Mouse (Mus musculus): ENCODE results near the gene Hes1. TPM values are rescaled to one million over a fixed set of nuclear protein-coding genes. Genes with fewer than 3 reads are reported as not detected.
A peak's percentile ranks its signal among the peaks of the same experiment; 100 is the strongest.

The Hes1 gene
- 23.2 and 29.0 TPM in 2 replicates for polyA plus RNA-seq (2015; fragmentation: Nextera tagmentation; extraction: Ambion mirVana)

- Histone ChIP-seq H3K27ac (peak within 1 kb of the TSS; percentile 99), H3K4me3 (peak within 1 kb of the TSS; percentile 73), H3K4me2 (peak within 1 kb of the TSS; percentile 97), H3K4me1 (replicated peaks) (peaks cover 60% of the 10 kb centered on the region), H3K36me3 (no peaks in the 10 kb centered on the region), H3K9me3 (replicated peaks) (no peaks in the 10 kb centered on the region), H3K27me3 (no peaks in the 10 kb centered on the region), H3K9ac (peak within 1 kb of the TSS; percentile 89)
- peak; percentile 85 for ATAC-seq (replicated peaks; ENCODE audit: insufficient number of reproducible peaks, insufficient read depth, low FRiP score, low read depth)
- under 1% methylated on average over 56 of the region's 57 CpGs for WGBS
Observed at GRCm38 (mm10) chr16:30063984-30064453, at the start of gene Hes1. Gene Hes1 (plus strand): TSS chr16:30064384.

GRCm38 (mm10) chr16:30016064-30016463, 48.1 kb upstream of the Hes1 start:
- H3K36me3 ChIP-seq = no peaks in the 10 kb centered on the region
- peaks cover 10% of the 10 kb centered on the region; the same call in 1 of the 2 replicates for H3K4me1 ChIP-seq (replicated peaks)
- WGBS = 51% methylated on average over 3 of the region's 3 CpGs
- H3K9me3 ChIP-seq (replicated peaks) = no peaks in the 10 kb centered on the region
- H3K4me3 ChIP-seq = no peak overlapping the region
- no peak overlapping the region for H3K27ac ChIP-seq
- no peak overlapping the region for H3K9ac ChIP-seq
- H3K27me3 ChIP-seq = peaks cover 11% of the 10 kb centered on the region; the same call in 1 of the 2 replicates
- ATAC-seq (replicated peaks; ENCODE audit: insufficient number of reproducible peaks, insufficient read depth, low FRiP score, low read depth) = no peak
- no peak overlapping the region for H3K4me2 ChIP-seq

GRCm38 (mm10) chr16:30020124-30020523, 44.1 kb upstream of the Hes1 start:
- ATAC-seq (replicated peaks; ENCODE audit: insufficient number of reproducible peaks, insufficient read depth, low FRiP score, low read depth) = no peak
- Histone ChIP-seq H3K4me2 (no peak overlapping the region), H3K9me3 (replicated peaks) (no peaks in the 10 kb centered on the region), H3K27ac (no peak overlapping the region), H3K9ac (no peak overlapping the region), H3K4me3 (no peak overlapping the region), H3K36me3 (no peaks in the 10 kb centered on the region), H3K4me1 (replicated peaks) (peaks cover 18% of the 10 kb centered on the region), H3K27me3 (peaks cover 15% of the 10 kb centered on the region)
- WGBS = 40% methylated on average over 13 of the region's 13 CpGs

- Histone ChIP-seq H3K9me3 (replicated peaks) (no peaks in the 10 kb centered on the region), H3K4me3 (no peak overlapping the region), H3K4me1 (replicated peaks) (peaks cover 18% of the 10 kb centered on the region), H3K36me3 (no peaks in the 10 kb centered on the region), H3K27me3 (peaks cover 15% of the 10 kb centered on the region), H3K27ac (no peak overlapping the region), H3K9ac (no peak overlapping the region), H3K4me2 (no peak overlapping the region)
- no peak for ATAC-seq (replicated peaks; ENCODE audit: insufficient number of reproducible peaks, insufficient read depth, low FRiP score, low read depth)
- 63% methylated on average over 6 of the region's 6 CpGs for WGBS
Observed at GRCm38 (mm10) chr16:30022352-30022751, 41.8 kb upstream of the Hes1 start.

GRCm38 (mm10) chr16:30022890-30023797, 41.0 kb upstream of the Hes1 start:
- WGBS = 70% methylated on average over 16 of the region's 16 CpGs
- H3K9ac ChIP-seq = no peak overlapping the region
- H3K27ac ChIP-seq = no peak overlapping the region
- H3K27me3 ChIP-seq = peaks cover 13% of the 10 kb centered on the region
- ATAC-seq (replicated peaks; ENCODE audit: insufficient number of reproducible peaks, insufficient read depth, low FRiP score, low read depth) = no peak
- H3K4me3 ChIP-seq = no peak overlapping the region
- peaks cover 18% of the 10 kb centered on the region for H3K4me1 ChIP-seq (replicated peaks)
- H3K4me2 ChIP-seq = no peak overlapping the region
- no peaks in the 10 kb centered on the region for H3K9me3 ChIP-seq (replicated peaks)
- H3K36me3 ChIP-seq = no peaks in the 10 kb centered on the region

- peaks cover 12% of the 10 kb centered on the region for H3K27me3 ChIP-seq
- peaks cover 17% of the 10 kb centered on the region for H3K4me1 ChIP-seq (replicated peaks)
- 38% methylated on average over 9 of the region's 9 CpGs for WGBS
- no peak overlapping the region for H3K27ac ChIP-seq
- ATAC-seq (replicated peaks; ENCODE audit: insufficient number of reproducible peaks, insufficient read depth, low FRiP score, low read depth) = no peak; the same call in 1 of the 2 replicates
- no peaks in the 10 kb centered on the region for H3K9me3 ChIP-seq (replicated peaks)
- no peak overlapping the region for H3K4me3 ChIP-seq
- no peak overlapping the region for H3K9ac ChIP-seq
- H3K4me2 ChIP-seq = no peak overlapping the region
- no peaks in the 10 kb centered on the region for H3K36me3 ChIP-seq
Observed at GRCm38 (mm10) chr16:30024681-30025262, 39.4 kb upstream of the Hes1 start.

- H3K36me3 ChIP-seq = no peaks in the 10 kb centered on the region
- WGBS = 75% methylated on average over 6 of the region's 6 CpGs
- no peak overlapping the region for H3K4me3 ChIP-seq
- ATAC-seq (replicated peaks; ENCODE audit: insufficient number of reproducible peaks, insufficient read depth, low FRiP score, low read depth) = no peak
- H3K4me2 ChIP-seq = no peak overlapping the region
- peaks cover 4% of the 10 kb centered on the region; the same call in 1 of the 2 replicates for H3K4me1 ChIP-seq (replicated peaks)
- no peak overlapping the region for H3K27ac ChIP-seq
- H3K27me3 ChIP-seq = no peaks in the 10 kb centered on the region
- no peak overlapping the region for H3K9ac ChIP-seq
- no peaks in the 10 kb centered on the region for H3K9me3 ChIP-seq (replicated peaks)
Observed at GRCm38 (mm10) chr16:30028184-30028583, 36.0 kb upstream of the Hes1 start.

- ATAC-seq (replicated peaks; ENCODE audit: insufficient number of reproducible peaks, insufficient read depth, low FRiP score, low read depth) = no peak
- H3K9me3 ChIP-seq (replicated peaks) = no peaks in the 10 kb centered on the region
- no peak overlapping the region for H3K27ac ChIP-seq
- no peak overlapping the region for H3K4me3 ChIP-seq
- H3K4me1 ChIP-seq (replicated peaks) = peaks cover 13% of the 10 kb centered on the region
- H3K9ac ChIP-seq = no peak overlapping the region
- H3K4me2 ChIP-seq = no peak overlapping the region
- 78% methylated on average over 12 of the region's 12 CpGs for WGBS
- H3K27me3 ChIP-seq = no peaks in the 10 kb centered on the region
- no peaks in the 10 kb centered on the region for H3K36me3 ChIP-seq
Observed at GRCm38 (mm10) chr16:30029264-30030003, 34.8 kb upstream of the Hes1 start.

- Histone ChIP-seq H3K4me1 (replicated peaks) (peaks cover 13% of the 10 kb centered on the region), H3K4me3 (no peak overlapping the region), H3K4me2 (no peak overlapping the region), H3K9me3 (replicated peaks) (no peaks in the 10 kb centered on the region), H3K36me3 (no peaks in the 10 kb centered on the region), H3K9ac (no peak overlapping the region), H3K27me3 (peaks cover under 1% of the 10 kb centered on the region; the same call in 1 of the 2 replicates), H3K27ac (no peak overlapping the region)
- ATAC-seq (replicated peaks; ENCODE audit: insufficient number of reproducible peaks, insufficient read depth, low FRiP score, low read depth) = no peak
- 85% methylated on average over 2 of the region's 2 CpGs for WGBS
Observed at GRCm38 (mm10) chr16:30032326-30032904, 31.8 kb upstream of the Hes1 start.

GRCm38 (mm10) chr16:30033390-30033789, 30.8 kb upstream of the Hes1 start:
- Histone ChIP-seq H3K27ac (no peak overlapping the region), H3K9me3 (replicated peaks) (no peaks in the 10 kb centered on the region), H3K4me1 (replicated peaks) (peaks cover 13% of the 10 kb centered on the region), H3K27me3 (peaks cover 5% of the 10 kb centered on the region; the same call in 1 of the 2 replicates), H3K36me3 (no peaks in the 10 kb centered on the region), H3K4me3 (no peak overlapping the region), H3K4me2 (no peak overlapping the region), H3K9ac (no peak overlapping the region)
- ATAC-seq (replicated peaks; ENCODE audit: insufficient number of reproducible peaks, insufficient read depth, low FRiP score, low read depth) = no peak
- 82% methylated on average over 3 of the region's 3 CpGs for WGBS

GRCm38 (mm10) chr16:30034001-30034400, 30.2 kb upstream of the Hes1 start:
- WGBS = 48% methylated on average over 4 of the region's 4 CpGs
- no peaks in the 10 kb centered on the region for H3K36me3 ChIP-seq
- peaks cover 13% of the 10 kb centered on the region for H3K4me1 ChIP-seq (replicated peaks)
- no peaks in the 10 kb centered on the region for H3K9me3 ChIP-seq (replicated peaks)
- H3K4me3 ChIP-seq = no peak overlapping the region
- ATAC-seq (replicated peaks; ENCODE audit: insufficient number of reproducible peaks, insufficient read depth, low FRiP score, low read depth) = no peak; the same call in 1 of the 2 replicates
- H3K27ac ChIP-seq = no peak overlapping the region
- H3K9ac ChIP-seq = no peak overlapping the region
- peaks cover 5% of the 10 kb centered on the region; the same call in 1 of the 2 replicates for H3K27me3 ChIP-seq
- H3K4me2 ChIP-seq = no peak overlapping the region

Measured in heart, embryonic 15.5 days (tissue).